Mouse (Mus musculus): Measurements from ENCODE around the gene Pgbd5. TPM values are rescaled to one million over a fixed set of nuclear protein-coding genes. Genes with fewer than 3 reads are reported as not detected.

Pgbd5 gene
- polyA plus RNA-seq (2012; rRNA removed), result 2.2 and 2.6 TPM in 2 replicates

GRCm38 (mm10) chr8:124439558-124439957 is at the start of gene Pgbd5:
Gene Pgbd5 (minus strand): TSS chr8:124439658.

Other genes with a start within 250 kb of the Pgbd5 start
- gene Galnt2, start 208.3 kb downstream of the Pgbd5 start, polyA plus RNA-seq (2012; rRNA removed), result 10.2 and 13.3 TPM in 2 replicates
- gene Cog2, start 81.1 kb upstream of the Pgbd5 start, polyA plus RNA-seq (2012; rRNA removed), result 8.0 and 9.6 TPM in 2 replicates
- 23.8 and 24.1 TPM in 2 replicates for gene Agt, start 130.0 kb upstream of the Pgbd5 start, polyA plus RNA-seq (2012; rRNA removed)
- 59.0 and 61.5 TPM in 2 replicates for gene Capn9, start 136.5 kb upstream of the Pgbd5 start, polyA plus RNA-seq (2012; rRNA removed)
- gene 2310022B05Rik, start 223.7 kb upstream of the Pgbd5 start, polyA plus RNA-seq (2012; rRNA removed), result 21.7 and 26.5 TPM in 2 replicates